Mouse (Mus musculus): ENCODE data around the gene Vcl.

The Vcl gene

GRCm38 (mm10) chr14:21073981-21074380 lies 144.8 kb downstream of the Vcl start:
- no peak for DNase-seq

DNA sequence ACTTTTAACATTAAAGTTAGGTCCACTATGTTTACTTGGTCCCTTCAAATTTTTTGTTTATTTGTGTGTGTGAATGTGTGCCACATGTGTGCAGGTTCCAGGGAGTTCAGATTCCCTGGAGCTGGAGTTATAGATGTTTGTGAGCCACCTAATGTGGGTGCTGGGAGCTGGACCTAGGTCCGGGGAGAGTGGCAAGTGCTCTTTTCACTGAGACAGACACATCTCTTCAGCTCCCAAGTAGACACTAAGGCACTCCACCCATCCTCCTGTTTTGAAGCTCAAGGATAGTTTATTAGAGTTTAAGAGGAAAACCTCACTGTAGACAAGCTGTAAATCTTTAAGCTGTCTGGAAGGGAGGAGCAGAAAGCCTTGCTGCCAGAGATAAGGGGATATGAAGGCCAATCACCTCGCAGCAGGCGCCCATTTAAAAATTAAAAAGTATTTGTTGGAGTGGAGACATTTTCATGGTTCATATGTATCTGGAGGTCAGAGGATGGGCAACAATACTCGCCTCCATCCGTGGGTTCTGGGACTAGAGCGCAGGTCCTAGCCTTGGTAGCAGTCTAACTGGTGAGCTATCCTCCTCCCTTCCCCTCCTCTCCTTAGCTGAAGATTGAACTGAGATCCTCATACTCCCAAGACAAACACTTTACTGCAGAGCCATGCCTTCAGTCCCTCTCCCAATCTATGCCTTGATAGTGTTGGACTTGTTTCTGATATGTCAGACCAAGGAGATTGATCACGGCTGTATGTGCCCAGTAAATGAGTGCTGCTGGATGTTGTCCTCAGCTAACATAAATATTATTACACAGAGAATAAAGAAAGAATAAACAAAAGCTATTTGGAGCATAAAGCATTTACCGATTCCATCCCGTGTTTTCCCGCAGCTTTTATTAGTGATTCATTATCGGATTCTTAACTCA lies 145.5 kb downstream of the Vcl start:
- DNase-seq = no peak

DNA sequence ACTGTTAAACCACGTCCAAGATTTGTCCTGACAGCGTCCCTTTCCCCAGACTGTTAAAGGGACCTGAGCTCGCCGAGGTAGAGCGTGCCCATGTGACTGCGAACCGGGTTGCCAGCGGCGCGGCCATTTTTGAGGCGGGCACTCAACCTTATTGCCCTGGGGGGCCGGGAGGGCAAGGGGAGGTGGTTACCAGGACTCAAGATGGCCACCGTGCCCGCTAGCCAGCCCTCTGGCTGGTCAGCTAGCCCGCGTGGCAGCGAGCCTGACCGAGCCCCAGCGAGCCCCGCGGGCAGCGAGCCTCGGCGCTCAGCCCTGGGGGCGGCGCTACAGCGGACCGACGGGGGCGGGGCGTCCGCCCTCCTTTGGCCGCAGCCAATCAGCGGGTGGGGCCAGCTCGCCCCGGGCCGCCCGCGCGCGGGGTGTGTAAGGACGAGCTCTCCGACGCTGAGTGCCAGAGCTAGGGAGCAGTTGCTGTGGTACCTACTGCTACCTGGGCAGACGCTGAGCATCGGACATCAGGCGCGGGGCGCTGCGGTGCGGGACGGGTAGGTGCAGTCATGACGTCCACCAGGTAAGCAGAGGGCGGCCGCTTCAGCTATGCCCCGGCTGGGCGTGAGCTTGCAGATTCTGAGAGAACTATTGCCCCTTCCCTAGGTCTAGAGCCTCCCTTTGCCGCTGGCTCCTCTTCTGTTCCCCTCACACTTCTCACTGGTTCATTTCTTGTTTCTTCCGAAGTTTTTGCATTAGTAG lies 146.7 kb downstream of the Vcl start:
- peak; percentile 91 to 92 for DNase-seq

DNA sequence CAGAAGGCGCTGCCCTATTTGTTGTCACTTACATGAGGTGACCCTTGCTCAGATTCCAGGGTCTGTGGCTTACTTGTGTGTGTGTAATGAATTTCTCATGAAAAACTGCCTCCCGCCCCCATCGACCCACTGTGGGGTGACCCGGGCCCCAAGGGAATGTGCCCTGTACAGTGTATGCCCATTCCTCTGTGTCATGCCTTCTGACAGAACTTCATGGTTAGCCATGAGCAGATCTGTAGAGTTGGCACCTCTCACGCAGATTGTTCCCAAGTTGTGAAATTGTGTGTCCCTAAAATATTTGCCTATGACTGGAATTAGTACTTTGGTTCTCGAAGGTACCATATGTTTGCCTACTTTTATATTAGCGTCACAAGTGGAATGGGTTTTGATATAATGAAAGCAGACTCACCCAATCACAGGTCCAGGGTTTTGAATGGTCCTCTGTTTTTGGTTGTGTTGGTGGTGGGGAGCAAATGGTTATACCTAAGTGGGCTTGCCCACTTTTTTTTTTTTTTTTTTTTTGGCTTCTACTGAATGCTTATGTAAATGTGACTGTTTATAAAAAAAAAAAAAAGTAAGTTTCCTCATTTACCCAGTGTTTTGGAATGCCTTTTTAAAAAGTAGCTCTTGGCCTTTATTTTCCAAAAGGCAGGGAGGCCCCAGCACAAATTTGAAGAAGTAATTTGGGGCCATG lies 147.4 kb downstream of the Vcl start:
- peak; percentile 32 to 37 for DNase-seq

DNA sequence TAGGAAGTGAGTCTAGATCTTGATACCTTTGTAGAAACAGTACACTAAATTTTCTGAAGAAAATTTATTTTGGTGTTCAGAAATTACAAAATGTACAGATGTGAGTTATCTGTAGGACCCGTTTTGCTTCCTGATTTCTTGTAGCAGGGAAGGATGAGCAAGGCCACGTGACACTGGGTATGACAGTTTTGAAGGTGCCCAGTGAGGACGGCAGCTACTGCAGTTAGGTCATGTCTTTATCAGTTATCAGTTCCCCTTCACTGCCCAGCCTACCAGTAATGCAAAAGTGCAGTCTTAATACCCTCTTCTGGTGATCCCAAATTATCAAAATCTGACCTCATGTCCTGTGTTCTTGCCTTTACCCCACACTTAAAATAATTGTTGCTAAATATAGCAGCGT lies 148.7 kb downstream of the Vcl start:
- no peak for DNase-seq

DNA sequence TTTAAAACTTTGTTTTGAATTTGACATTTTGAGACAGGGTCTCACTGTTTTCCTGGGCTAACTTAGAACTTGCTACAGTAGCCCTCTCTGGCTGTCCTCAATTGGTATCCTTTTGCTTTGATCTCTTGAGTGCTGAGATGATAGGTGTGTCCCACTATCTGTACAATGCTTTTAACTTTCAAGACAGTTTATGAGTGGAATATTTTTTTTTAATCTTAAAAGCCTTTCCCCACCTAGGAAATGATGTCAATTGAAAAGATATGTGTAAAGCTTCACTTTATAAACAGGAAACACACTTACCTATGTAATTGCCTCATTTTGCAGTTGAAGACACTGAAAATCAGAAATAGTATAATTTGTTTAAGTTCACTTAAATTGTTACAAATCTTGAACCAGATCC lies 149.3 kb downstream of the Vcl start:
- DNase-seq = no peak

GRCm38 (mm10) chr14:21082823-21083222 lies 153.6 kb downstream of the Vcl start:
- no peak for DNase-seq
